Mouse (Mus musculus): ENCODE data around the gene Hist1h2bf.
A peak's percentile ranks its signal among the peaks of the same experiment; 100 is the strongest.
"Not testable (repeated sequence)": the region's sequence is repeated elsewhere in the genome, so short reads cannot be mapped to it uniquely, and the experiment has no call there.

Gene Hist1h2bf

GRCm38 (mm10) chr13:23573898-23574524 is at the start of gene Hist1h2bf, which contains the start of gene Hist1h2ad:
Gene Hist1h2bf (minus strand): TSS chr13:23574196.
Gene Hist1h2ad (plus strand): TSS chr13:23574381.
- DNase-seq (ENCODE audit: low spot score in 2 of 2), result peak; percentile 78 to 85

GRCm38 (mm10) chr13:23622861-23623450 is 49.0 kb upstream of the Hist1h2bf start:
- DNase-seq (ENCODE audit: low spot score in 2 of 2), result peak in 1 of 2 experiments; percentile 12

- peak; percentile 93 to 97 for DNase-seq (ENCODE audit: low spot score in 2 of 2)
Observed at GRCm38 (mm10) chr13:23622175-23622671, 48.2 kb upstream of the Hist1h2bf start, which contains the start of gene Hist1h1e. Gene Hist1h1e (minus strand): TSS chr13:23622558.

- DNase-seq (ENCODE audit: low spot score in 2 of 2), result peak; percentile 59 to 60
Observed at GRCm38 (mm10) chr13:23621532-23622174, 47.7 kb upstream of the Hist1h2bf start.

- DNase-seq (ENCODE audit: low spot score in 2 of 2), result peak; percentile 39 to 69
Observed at GRCm38 (mm10) chr13:23620733-23621531, 46.9 kb upstream of the Hist1h2bf start, which contains the start of gene Hist1h2be. Gene Hist1h2be (minus strand): TSS chr13:23621124.

- DNase-seq (ENCODE audit: low spot score in 2 of 2), result no peak
Observed at GRCm38 (mm10) chr13:23620056-23620732, 46.2 kb upstream of the Hist1h2bf start.

- no peak for DNase-seq (ENCODE audit: low spot score in 2 of 2)
Observed at GRCm38 (mm10) chr13:23611638-23612037, 37.6 kb upstream of the Hist1h2bf start.

GRCm38 (mm10) chr13:23610393-23610792 is 36.4 kb upstream of the Hist1h2bf start:
- no peak for DNase-seq (ENCODE audit: low spot score in 2 of 2)

GRCm38 (mm10) chr13:23609844-23610243 is 35.8 kb upstream of the Hist1h2bf start:
- no peak for DNase-seq (ENCODE audit: low spot score in 2 of 2)

GRCm38 (mm10) chr13:23609209-23609608 is 35.2 kb upstream of the Hist1h2bf start:
- no peak for DNase-seq (ENCODE audit: low spot score in 2 of 2)

GRCm38 (mm10) chr13:23605052-23605451 is 31.1 kb upstream of the Hist1h2bf start:
- no peak for DNase-seq (ENCODE audit: low spot score in 2 of 2)

GRCm38 (mm10) chr13:23604452-23604851 is 30.5 kb upstream of the Hist1h2bf start:
- no peak for DNase-seq (ENCODE audit: low spot score in 2 of 2)

GRCm38 (mm10) chr13:23603182-23603699 is 29.2 kb upstream of the Hist1h2bf start:
- DNase-seq (ENCODE audit: low spot score in 2 of 2), result no peak

- peak; percentile 70 to 86 for DNase-seq (ENCODE audit: low spot score in 2 of 2)
Observed at GRCm38 (mm10) chr13:23597957-23598356, 24.0 kb upstream of the Hist1h2bf start.

- DNase-seq (ENCODE audit: low spot score in 2 of 2), result peak in 1 of 2 experiments; percentile 28
Observed at GRCm38 (mm10) chr13:23595622-23596372, 21.8 kb upstream of the Hist1h2bf start.

GRCm38 (mm10) chr13:23595185-23595584 is 21.2 kb upstream of the Hist1h2bf start:
- DNase-seq (ENCODE audit: low spot score in 2 of 2), result no peak

- DNase-seq (ENCODE audit: low spot score in 2 of 2), result no peak
Observed at GRCm38 (mm10) chr13:23593051-23593770, 19.2 kb upstream of the Hist1h2bf start.

- no peak for DNase-seq (ENCODE audit: low spot score in 2 of 2)
Observed at GRCm38 (mm10) chr13:23592614-23593013, 18.6 kb upstream of the Hist1h2bf start.

GRCm38 (mm10) chr13:23591886-23592285 is 17.9 kb upstream of the Hist1h2bf start:
- not testable (repeated sequence) for DNase-seq (ENCODE audit: low spot score in 2 of 2)

Measured in spleen, postnatal 14 days (tissue).